27 mouse cellular contexts compared by ENCODE assay signal in genomic region chr12:29621530-29621929, GRCm38 (mm10).
DNase-seq lines count a peak whose midpoint lies in the region; ATAC-seq lines count a peak whose summit lies in the region.
"Had no signal": no experiment of that assay in that cellular context is flagged by ENCODE, and none has a peak within 500 bp of the region (broad histone marks: within the 10 kb centered on the region; RNA-seq: fewer than 3 reads in every experiment).

No protein-coding gene starts in this region.

- no peak overlapping the region for H3K4me2 ChIP-seq in midbrain, embryonic 14.5 days (ENCODE audit: low read length)
- H3K4me2 ChIP-seq in midbrain, embryonic 11.5 days: no peak overlapping the region
- H3K4me2 ChIP-seq: embryonic facial prominence, embryonic 13.5 days; heart, embryonic 12.5 days; intestine, embryonic 15.5 days; liver, embryonic 12.5 days had no signal

- ATAC-seq in frontal cortex, adult (ENCODE audit: low TSS enrichment): 0 out of 2 replicates have a peak, but pooled peaks have one; percentile 25
- ATAC-seq in midbrain, embryonic 14.5 days (ENCODE audit: low FRiP score, low TSS enrichment): no peak
- no peak for ATAC-seq in midbrain, embryonic 11.5 days (ENCODE audit: low FRiP score)
- ATAC-seq: hindbrain, embryonic 16.5 days; intestine, embryonic 15.5 days; liver, embryonic 12.5 days; liver, postnatal 0 days; lung, postnatal 0 days; Patski had no signal

- no peak for DNase-seq in frontal cortex, postnatal 25 days (ENCODE audit: low spot score in 2 of 2)
- DNase-seq in midbrain, embryonic 14.5 days: peak; percentile 23
- DNase-seq in midbrain, embryonic 11.5 days (ENCODE audit: low spot score, missing footprints): no peak
- peak; percentile 45 for DNase-seq in R1 (ENCODE audit: low read depth, low spot score)
- DNase-seq in natural killer cell, adult 2 months (ENCODE audit: low spot score in 2 of 2): no peak
- no peak for DNase-seq in layer of hippocampus, adult 9-11 months
- DNase-seq: adrenal gland, postnatal 25 days; cerebellum, adult 18-20 months; cerebellum, postnatal 10 days; gastrocnemius, postnatal 36 days; heart, adult 2 months; kidney, adult 2 months; kidney, postnatal 36 days; left cerebral cortex, postnatal 4 days; liver, postnatal 0 days; right cerebral cortex, postnatal 25 days; thymus, postnatal 14 days had no signal

- no peak overlapping the region for H3K9ac ChIP-seq in midbrain, embryonic 14.5 days (replicated peaks; ENCODE audit: low read length)
- no peak overlapping the region for H3K9ac ChIP-seq in midbrain, embryonic 11.5 days (ENCODE audit: low read length)
- H3K9ac ChIP-seq: embryonic facial prominence, embryonic 13.5 days; heart, embryonic 12.5 days; intestine, embryonic 15.5 days; liver, embryonic 12.5 days; liver, postnatal 0 days had no signal

- no peak overlapping the region for H3K4me3 ChIP-seq in midbrain, embryonic 14.5 days (replicated peaks; ENCODE audit: low read depth, low read length)
- H3K4me3 ChIP-seq in midbrain, embryonic 11.5 days (ENCODE audit: low read depth, low read length): no peak overlapping the region
- H3K4me3 ChIP-seq: embryonic facial prominence, embryonic 13.5 days; heart, adult 2 months; heart, embryonic 12.5 days; intestine, embryonic 15.5 days; layer of hippocampus, adult 2 months; liver, embryonic 12.5 days had no signal

- H3K36me3 ChIP-seq in midbrain, embryonic 14.5 days (ENCODE audit: control insufficient read depth, insufficient read depth, low read length): no peaks in the 10 kb centered on the region
- H3K36me3 ChIP-seq in midbrain, embryonic 11.5 days (ENCODE audit: control insufficient read depth, insufficient read depth, low read length): no peaks in the 10 kb centered on the region
- H3K36me3 ChIP-seq: embryonic facial prominence, embryonic 13.5 days; heart, embryonic 12.5 days; intestine, embryonic 15.5 days; liver, embryonic 12.5 days had no signal

- no peaks in the 10 kb centered on the region for H3K9me3 ChIP-seq in midbrain, embryonic 14.5 days (ENCODE audit: control insufficient read depth, low read length)
- no peaks in the 10 kb centered on the region for H3K9me3 ChIP-seq in midbrain, embryonic 11.5 days (ENCODE audit: control insufficient read depth, low read length)
- H3K9me3 ChIP-seq: embryonic facial prominence, embryonic 13.5 days; heart, embryonic 12.5 days; intestine, embryonic 15.5 days; liver, embryonic 12.5 days had no signal

- H3K27me3 ChIP-seq in midbrain, embryonic 14.5 days (ENCODE audit: control insufficient read depth, insufficient read depth, low read length): no peaks in the 10 kb centered on the region
- no peaks in the 10 kb centered on the region for H3K27me3 ChIP-seq in midbrain, embryonic 11.5 days (ENCODE audit: control insufficient read depth, insufficient read depth, low read length)
- H3K27me3 ChIP-seq: embryonic facial prominence, embryonic 13.5 days; heart, embryonic 12.5 days; intestine, embryonic 15.5 days; liver, embryonic 12.5 days had no signal

- no peak overlapping the region for H3K27ac ChIP-seq in midbrain, embryonic 14.5 days (replicated peaks; ENCODE audit: low read depth, low read length)
- H3K27ac ChIP-seq in midbrain, embryonic 11.5 days (ENCODE audit: low read depth, low read length): no peak overlapping the region
- H3K27ac ChIP-seq: embryonic facial prominence, embryonic 13.5 days; heart, adult 2 months; intestine, embryonic 15.5 days; layer of hippocampus, adult 2 months; liver, embryonic 12.5 days; macrophage had no signal

- 65% methylated on average over 5 of the region's 5 CpGs for WGBS in midbrain, embryonic 14.5 days
- 70% methylated on average over 5 of the region's 5 CpGs for WGBS in midbrain, embryonic 11.5 days

- H3K4me1 ChIP-seq in midbrain, embryonic 14.5 days (ENCODE audit: control insufficient read depth, insufficient read depth, low read length): peaks cover 9% of the 10 kb centered on the region; the same call in 1 of the 2 replicates
- H3K4me1 ChIP-seq in midbrain, embryonic 11.5 days (ENCODE audit: control insufficient read depth, insufficient read depth, low read length): peaks cover 2% of the 10 kb centered on the region; the same call in 1 of the 2 replicates
- H3K4me1 ChIP-seq: embryonic facial prominence, embryonic 13.5 days; intestine, embryonic 15.5 days; liver, embryonic 12.5 days had no signal

Comparison
In these comparisons a context has a peak if more than half of its experiments do, and no peak if none do; other contexts are left out.
1. DNase-seq: peak in midbrain, embryonic 14.5 days (single experiment) and R1 (single experiment); none in frontal cortex, postnatal 25 days (0 of 2), midbrain, embryonic 11.5 days (single experiment), natural killer cell, adult 2 months (0 of 2) and layer of hippocampus, adult 9-11 months (single experiment).